Mouse (Mus musculus) heart, embryonic 16.5 days (tissue): ENCODE data around the gene Echs1. TPM values are rescaled to one million over a fixed set of nuclear protein-coding genes. Genes with fewer than 3 reads are reported as not detected.

Experiments
- ATAC-seq: fragments of 200-750 bp; cut with Nextera tagmentation; replicated peaks from 2 replicates; pipeline ENCODE4 v1.8.0; 2017; ENCODE audit warnings: moderate number of reproducible peaks; ENCODE audit not compliant: insufficient read depth, low FRiP score; ENCODE audit errors: extremely low read depth
- H3K27ac ChIP-seq: fragments of 300-500 bp; sonication (generic); 2 replicates; pipeline ENCODE4 v1.5.1; 2014; ENCODE audit warnings: mild to moderate bottlenecking, low read length, control low read depth, moderate library complexity
- H3K27me3 ChIP-seq: fragments of 300-500 bp; sonication (generic); 2 replicates; pipeline ENCODE4 v1.6.1; 2014; ENCODE audit warnings: low read length, mixed read lengths; ENCODE audit not compliant: control insufficient read depth, insufficient read depth
- H3K36me3 ChIP-seq: fragments of 300-500 bp; sonication (generic); 2 replicates; pipeline ENCODE4 v1.6.1; 2014; ENCODE audit not compliant: control insufficient read depth, insufficient read depth
- H3K4me1 ChIP-seq: fragments of 300-500 bp; sonication (generic); 2 replicates; pipeline ENCODE4 v1.6.1; 2014; ENCODE audit warnings: low read length, mixed read lengths; ENCODE audit not compliant: control insufficient read depth, insufficient read depth
- H3K4me2 ChIP-seq: fragments of 300-500 bp; sonication (generic); 2 replicates; pipeline ENCODE4 v1.6.1; 2014; ENCODE audit warnings: low read depth, mild to moderate bottlenecking, control low read depth, low read length
- H3K4me3 ChIP-seq: fragments of 300-500 bp; sonication (generic); 2 replicates; pipeline ENCODE4 v1.5.1; 2014; ENCODE audit warnings: mild to moderate bottlenecking, control low read depth, low read length
- H3K9ac ChIP-seq: fragments of 300-500 bp; sonication (generic); 2 replicates; pipeline ENCODE4 v1.6.1; 2014; ENCODE audit warnings: low read length, control low read depth
- H3K9me3 ChIP-seq: fragments of 300-500 bp; sonication (generic); replicated peaks from 2 replicates; pipeline ENCODE4 v1.6.1; 2016; ENCODE audit warnings: low read length; ENCODE audit not compliant: control insufficient read depth
- WGBS: fragments of 180-500 bp; shearing (Covaris S2); extraction: QIAGEN DNeasy Blood & Tissue Kit; methylation state at CpG from one replicate; pipeline ENCODE4 v1.1.7; 2014; 5-methylcytosine and 5-hydroxymethylcytosine counted together
- polyA plus RNA-seq: library from polyadenylated mRNA; unstranded; fragments of >200 nt; fragmentation: Nextera tagmentation; extraction: Ambion mirVana; gene quantifications from 2 replicates; pipeline ENCODE4 v1.2.1, GENCODE M21; 2015

Echs1 gene
- polyA plus RNA-seq, 1 experiment from 2014 or later: 266 TPM

DNA sequence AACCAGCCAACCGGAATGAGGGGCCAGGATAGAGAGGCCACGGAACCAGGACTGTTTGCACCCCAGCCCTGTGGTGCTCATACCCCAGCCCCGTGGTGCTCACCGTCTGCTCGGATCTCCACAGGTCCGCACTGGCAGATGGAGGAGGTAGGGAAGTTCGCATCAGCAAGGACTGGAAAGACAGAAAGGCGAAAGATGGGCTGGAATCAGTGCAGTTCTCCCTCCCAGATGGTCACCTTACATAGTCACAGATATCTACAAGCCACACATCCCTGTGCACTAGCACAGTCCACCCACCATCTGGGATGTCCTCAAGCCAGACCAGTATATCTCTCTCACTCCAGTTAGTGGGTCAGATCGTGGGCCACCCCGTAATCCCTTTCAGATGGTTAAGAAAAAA lies 14.8 kb downstream of the Echs1 start:
- H3K9ac ChIP-seq: peak overlapping the region; percentile 80
- ATAC-seq: 0 out of 2 replicates have a peak, but pooled peaks have one; percentile 24
- no peaks in the 10 kb centered on the region for H3K27me3 ChIP-seq
- H3K4me1 ChIP-seq: peaks cover 13% of the 10 kb centered on the region
- peak overlapping the region; percentile 74 for H3K4me2 ChIP-seq
- H3K9me3 ChIP-seq: no peaks in the 10 kb centered on the region
- H3K4me3 ChIP-seq: peak overlapping the region; percentile 56
- WGBS: 73% methylated on average over 10 of the region's 10 CpGs
- peaks cover 14% of the 10 kb centered on the region for H3K36me3 ChIP-seq
- H3K27ac ChIP-seq: peak overlapping the region; percentile 94

- Histone ChIP-seq H3K9ac (no peak overlapping the region), H3K27me3 (no peaks in the 10 kb centered on the region), H3K4me1 (peaks cover 23% of the 10 kb centered on the region), H3K27ac (no peak overlapping the region), H3K4me3 (no peak overlapping the region), H3K4me2 (no peak overlapping the region), H3K36me3 (peaks cover 2% of the 10 kb centered on the region), H3K9me3 (no peaks in the 10 kb centered on the region)
- 82% methylated on average over 1 of the region's 1 CpGs for WGBS
- no peak for ATAC-seq
Observed at GRCm38 (mm10) chr7:140098466-140098865, 17.8 kb downstream of the Echs1 start.

DNA sequence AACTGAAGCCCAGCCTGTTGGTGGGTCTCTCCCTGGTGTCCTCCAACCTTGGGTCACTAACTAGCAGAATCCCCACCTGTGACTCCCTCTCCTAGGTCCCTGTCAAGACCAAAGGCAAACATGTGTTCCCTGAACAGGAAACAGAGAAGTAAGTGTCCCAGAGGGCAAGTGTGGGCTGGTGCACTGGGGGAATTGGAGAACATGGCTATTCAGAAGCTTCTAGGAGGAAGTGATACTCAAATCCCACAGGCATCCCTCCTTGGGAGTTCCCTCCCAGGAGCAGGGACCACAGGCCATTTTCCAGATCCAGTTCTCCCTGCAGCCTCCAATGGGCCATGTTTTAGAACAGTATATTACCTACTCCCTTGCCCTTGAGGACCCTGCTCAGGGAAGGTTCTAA lies 20.2 kb downstream of the Echs1 start:
- H3K27me3 ChIP-seq: no peaks in the 10 kb centered on the region
- H3K9ac ChIP-seq: no peak overlapping the region
- H3K9me3 ChIP-seq: no peaks in the 10 kb centered on the region
- no peak overlapping the region for H3K4me2 ChIP-seq
- no peak overlapping the region for H3K4me3 ChIP-seq
- H3K4me1 ChIP-seq: peaks cover 13% of the 10 kb centered on the region
- no peak for ATAC-seq
- no peak overlapping the region for H3K27ac ChIP-seq
- peaks cover 2% of the 10 kb centered on the region for H3K36me3 ChIP-seq

DNA sequence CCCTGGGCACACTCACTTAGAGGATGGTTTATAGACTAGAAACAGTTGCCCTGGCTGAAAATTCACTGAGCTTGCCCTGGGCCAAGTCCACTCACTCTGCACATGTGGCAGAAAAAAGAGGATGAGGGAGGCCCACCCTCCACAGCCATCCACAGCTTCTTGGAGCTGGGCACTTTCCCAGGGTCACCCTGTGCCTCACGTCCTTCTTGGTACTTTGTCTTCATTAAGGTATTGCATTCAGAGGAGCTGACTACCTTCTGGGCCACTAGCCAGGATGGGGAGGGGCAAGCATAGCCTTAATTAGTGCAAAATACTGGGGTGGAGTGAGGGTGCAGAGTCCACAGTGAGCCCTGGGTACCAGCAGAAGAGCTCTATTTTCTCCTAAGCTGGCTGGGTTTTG lies 20.7 kb downstream of the Echs1 start:
- no peak overlapping the region for H3K4me3 ChIP-seq
- H3K4me2 ChIP-seq: no peak overlapping the region
- no peaks in the 10 kb centered on the region for H3K27me3 ChIP-seq
- peaks cover 2% of the 10 kb centered on the region for H3K36me3 ChIP-seq
- H3K9ac ChIP-seq: no peak overlapping the region
- ATAC-seq: 0 out of 2 replicates have a peak, but pooled peaks have one; percentile 12
- no peak overlapping the region for H3K27ac ChIP-seq
- 33% methylated on average over 1 of the region's 1 CpGs for WGBS
- H3K4me1 ChIP-seq: peaks cover 10% of the 10 kb centered on the region
- no peaks in the 10 kb centered on the region for H3K9me3 ChIP-seq

- Histone ChIP-seq H3K27ac (no peak overlapping the region), H3K4me1 (peaks cover 10% of the 10 kb centered on the region), H3K9ac (peak overlapping the region; percentile 22; the same call in 1 of the 2 replicates), H3K36me3 (peaks cover 2% of the 10 kb centered on the region), H3K4me3 (no peak overlapping the region), H3K9me3 (no peaks in the 10 kb centered on the region), H3K4me2 (no peak overlapping the region; the same call in 1 of the 2 replicates), H3K27me3 (no peaks in the 10 kb centered on the region)
- ATAC-seq: no peak
- 32% methylated on average over 5 of the region's 5 CpGs for WGBS
Observed at GRCm38 (mm10) chr7:140094954-140095353, 21.3 kb downstream of the Echs1 start.

DNA sequence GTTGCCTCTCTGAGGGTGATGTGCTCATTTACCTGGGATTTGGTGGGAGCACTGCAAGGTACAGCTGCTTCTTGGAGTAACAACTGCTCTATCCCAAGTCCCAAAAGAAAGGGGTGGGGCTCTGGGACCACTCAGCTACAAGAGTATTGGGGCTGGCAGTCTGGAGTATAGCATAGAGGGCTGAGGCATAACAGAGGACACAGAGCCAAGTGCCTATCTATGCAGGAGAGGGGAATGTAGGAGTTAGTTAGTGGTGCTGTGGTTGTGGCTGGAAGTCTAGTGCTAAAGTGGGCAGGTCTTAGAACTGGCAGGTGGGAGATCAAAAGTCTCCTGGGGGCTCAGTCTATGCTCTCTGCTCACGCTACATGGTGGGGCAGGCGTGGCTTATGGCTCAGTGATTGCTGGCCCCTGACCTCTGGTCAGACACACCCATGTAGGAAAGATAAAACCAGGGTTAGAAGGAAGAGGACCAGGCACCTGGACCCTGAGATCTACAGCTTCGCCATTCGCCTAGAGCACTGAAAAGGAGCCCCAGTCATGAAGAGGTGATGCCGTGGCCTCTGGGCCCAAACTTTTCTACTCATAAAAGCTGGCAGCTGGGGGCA lies 23.2 kb downstream of the Echs1 start, which contains the start of gene Prap1:
Prap1 (plus strand) TSS at position 472 of the 605 bp plus-strand sequence.
- peaks cover 10% of the 10 kb centered on the region for H3K4me1 ChIP-seq
- H3K4me3 ChIP-seq: no peak within 1 kb of the TSS
- ATAC-seq: no peak
- no peak within 1 kb of the TSS for H3K27ac ChIP-seq
- no peak within 1 kb of the TSS for H3K4me2 ChIP-seq
- H3K36me3 ChIP-seq: no peaks in the 10 kb centered on the region; the same call in 1 of the 2 replicates
- no peaks in the 10 kb centered on the region for H3K27me3 ChIP-seq
- WGBS: 72% methylated on average over 5 of the region's 5 CpGs
- no peak within 1 kb of the TSS for H3K9ac ChIP-seq
- no peaks in the 10 kb centered on the region for H3K9me3 ChIP-seq

GRCm38 (mm10) chr7:140090601-140091000 lies 25.7 kb downstream of the Echs1 start:
- no peaks in the 10 kb centered on the region for H3K9me3 ChIP-seq
- no peak overlapping the region for H3K9ac ChIP-seq
- no peaks in the 10 kb centered on the region for H3K36me3 ChIP-seq
- H3K27me3 ChIP-seq: no peaks in the 10 kb centered on the region; the same call in 1 of the 2 replicates
- no peak for ATAC-seq
- no peak overlapping the region for H3K4me3 ChIP-seq
- H3K4me1 ChIP-seq: peaks cover 10% of the 10 kb centered on the region
- H3K27ac ChIP-seq: no peak overlapping the region
- 78% methylated on average over 10 of the region's 10 CpGs for WGBS
- no peak overlapping the region for H3K4me2 ChIP-seq

GRCm38 (mm10) chr7:140082242-140082678 lies 34.0 kb downstream of the Echs1 start, which contains the start of gene Caly:
Gene Caly, minus strand, starts transcription at chr7:140082548.
- WGBS: 9% methylated on average over 18 of the region's 18 CpGs
- no peak within 1 kb of the TSS for H3K4me3 ChIP-seq
- H3K4me1 ChIP-seq: peaks cover 5% of the 10 kb centered on the region; the same call in 1 of the 2 replicates
- no peaks in the 10 kb centered on the region for H3K9me3 ChIP-seq
- no peak within 1 kb of the TSS for H3K27ac ChIP-seq
- no peaks in the 10 kb centered on the region for H3K36me3 ChIP-seq
- no peak within 1 kb of the TSS for H3K4me2 ChIP-seq
- no peak within 1 kb of the TSS for H3K9ac ChIP-seq
- no peak for ATAC-seq
- H3K27me3 ChIP-seq: peaks cover 49% of the 10 kb centered on the region

DNA sequence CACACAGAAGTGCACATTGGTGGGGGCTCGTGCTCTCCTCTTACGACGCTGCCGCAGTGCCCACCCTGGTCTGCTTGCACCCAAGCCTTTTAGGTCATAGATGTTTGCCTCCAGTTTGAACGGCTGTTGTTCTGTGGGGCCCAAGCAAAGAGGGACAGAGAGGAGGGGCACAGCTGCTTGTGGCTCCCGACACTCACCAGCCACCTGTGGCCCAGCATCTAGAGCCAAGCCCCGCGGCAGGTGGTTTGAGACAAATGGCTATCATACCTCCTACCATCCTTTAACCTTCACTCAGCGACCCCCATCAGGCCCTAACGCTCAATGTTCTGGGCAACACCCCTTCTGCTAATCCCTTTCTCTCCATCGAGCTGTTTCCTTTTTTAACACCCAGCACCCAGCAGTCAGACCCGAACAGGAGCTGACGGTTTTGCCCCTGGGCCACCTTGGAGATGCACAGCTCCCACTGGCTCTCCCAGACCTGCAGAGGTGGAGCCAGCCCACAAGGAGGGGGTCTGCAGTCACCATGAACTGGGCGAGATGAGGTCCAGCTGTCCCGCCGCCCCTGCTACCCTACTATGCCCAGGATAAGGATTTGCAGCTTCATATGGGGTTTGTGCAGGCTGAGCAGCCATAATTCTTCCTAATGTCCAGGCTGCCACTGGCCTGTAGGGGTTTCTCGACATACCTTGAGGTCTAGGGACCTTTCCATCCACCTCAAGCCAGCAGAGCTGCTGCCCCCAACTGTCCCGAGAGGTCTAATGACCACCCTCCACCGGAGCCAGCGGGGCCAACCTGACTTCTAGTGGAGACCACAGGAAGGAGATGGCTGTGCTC lies 34.7 kb downstream of the Echs1 start:
- Histone ChIP-seq H3K9me3 (no peaks in the 10 kb centered on the region), H3K27ac (no peak overlapping the region), H3K9ac (no peak overlapping the region), H3K27me3 (peaks cover 49% of the 10 kb centered on the region), H3K4me3 (no peak overlapping the region), H3K36me3 (no peaks in the 10 kb centered on the region), H3K4me2 (no peak overlapping the region), H3K4me1 (peaks cover 5% of the 10 kb centered on the region; the same call in 1 of the 2 replicates)
- WGBS: 21% methylated on average over 20 of the region's 20 CpGs
- ATAC-seq: no peak
